Mouse (Mus musculus): ENCODE data around the gene Cxcl9. TPM values are rescaled to one million over a fixed set of nuclear protein-coding genes. Genes with fewer than 3 reads are reported as not detected.

The Cxcl9 gene
- polyA plus RNA-seq, 1 experiment from 2014 or later = not detected

DNA sequence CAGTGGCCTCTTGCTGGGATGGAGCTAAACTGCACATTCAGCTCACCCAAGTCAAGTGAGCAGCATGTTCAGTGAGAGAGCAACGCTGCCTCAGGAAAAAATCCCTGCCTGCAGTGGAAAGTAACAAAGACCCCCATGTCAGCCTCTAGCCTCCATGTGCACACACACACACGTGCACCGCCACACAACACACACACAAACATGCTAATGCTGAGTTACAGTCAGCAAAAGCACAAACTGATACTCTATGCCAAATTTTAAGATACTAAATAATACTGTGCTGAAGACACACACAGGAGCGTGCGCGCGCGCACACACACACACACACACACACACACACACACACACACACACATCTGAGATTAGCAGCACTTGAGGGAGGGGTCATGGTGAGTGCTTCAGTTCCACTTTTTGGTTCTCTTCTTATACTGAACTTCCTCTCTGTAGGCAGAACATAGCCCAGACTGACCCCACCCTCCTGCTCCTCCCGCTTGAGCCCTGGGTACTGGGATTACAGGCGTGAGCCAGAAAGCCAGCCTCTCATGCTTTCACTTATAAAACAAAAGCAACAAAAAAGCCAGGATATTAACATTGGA, 48.8 kb downstream of the Cxcl9 start:
- WGBS = 88% methylated on average over 10 of the region's 10 CpGs
- Histone ChIP-seq H3K27me3 (ENCODE audit: control insufficient read depth, insufficient read depth, low read length) (no peaks in the 10 kb centered on the region), H3K9ac (ENCODE audit: low read depth, low read length) (no peak overlapping the region), H3K4me2 (replicated peaks; ENCODE audit: low read depth, low read length) (no peak overlapping the region), H3K9me3 (ENCODE audit: control insufficient read depth, low read length) (no peaks in the 10 kb centered on the region), H3K4me3 (ENCODE audit: low read depth, low read length) (no peak overlapping the region), H3K4me1 (replicated peaks; ENCODE audit: control insufficient read depth, insufficient read depth, low read length) (no peaks in the 10 kb centered on the region), H3K27ac (ENCODE audit: low read depth, low read length) (no peak overlapping the region), H3K36me3 (ENCODE audit: control insufficient read depth, insufficient read depth, low read length) (no peaks in the 10 kb centered on the region)
- no peak for ATAC-seq (ENCODE audit: low FRiP score)
- DNase-seq (ENCODE audit: low spot score) = no peak

DNA sequence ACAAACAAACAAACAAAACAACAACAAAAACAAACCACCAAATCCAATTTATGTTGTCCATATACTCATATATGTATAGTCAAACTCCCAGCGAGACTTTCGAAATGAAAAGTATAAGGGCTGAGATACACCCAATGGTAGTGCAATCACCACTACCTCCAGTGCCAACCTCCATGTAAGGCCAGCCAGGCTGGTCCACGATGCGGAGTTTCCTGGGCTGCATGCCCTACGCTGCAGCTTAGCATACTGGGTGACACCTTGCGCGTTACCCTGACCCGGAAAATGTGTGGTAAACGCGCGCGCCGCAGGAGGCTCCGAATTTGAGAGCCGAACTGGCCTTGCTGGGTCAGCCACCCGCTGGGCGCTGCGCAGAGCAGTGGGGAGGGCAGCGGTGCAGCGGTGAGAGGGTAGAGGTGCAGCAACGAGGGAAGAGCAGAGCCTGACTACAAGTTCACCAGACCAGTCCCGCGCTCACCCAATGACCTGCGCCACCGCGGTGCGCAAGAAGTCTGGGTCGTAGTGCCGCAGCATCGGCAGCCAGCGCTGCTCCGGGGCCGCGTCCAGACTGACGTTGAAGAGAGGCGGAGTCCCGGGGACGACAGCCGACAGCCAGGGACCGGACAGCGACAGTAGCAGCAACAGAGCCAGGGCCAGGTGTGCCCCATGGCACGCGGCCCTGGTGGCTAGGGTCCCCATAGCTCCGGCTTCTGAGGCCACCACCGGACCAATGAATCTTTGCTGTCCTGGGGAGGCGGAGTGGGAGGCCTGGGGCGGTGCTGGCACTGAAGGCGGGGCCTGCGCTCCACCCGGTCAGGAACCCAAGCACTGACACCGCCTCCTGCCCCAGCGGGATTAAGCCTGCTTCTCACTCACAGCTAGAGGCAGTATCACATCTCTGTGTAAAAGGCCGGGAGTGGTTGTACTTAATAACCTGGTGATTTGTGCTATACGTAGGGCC, 50.2 kb downstream of the Cxcl9 start, which contains the start of gene Naaa:
Naaa (minus strand) TSS at position 734 of the 958 bp plus-strand sequence.
- peak within 1 kb of the TSS; percentile 55 for H3K9ac ChIP-seq (ENCODE audit: low read depth, low read length)
- no peak within 1 kb of the TSS for H3K27ac ChIP-seq (ENCODE audit: low read depth, low read length)
- no peaks in the 10 kb centered on the region for H3K4me1 ChIP-seq (replicated peaks; ENCODE audit: control insufficient read depth, insufficient read depth, low read length)
- DNase-seq (ENCODE audit: low spot score) (peak; percentile 76), ATAC-seq (ENCODE audit: low FRiP score) (peak; percentile 92)
- 3% methylated on average over 54 of the region's 54 CpGs for WGBS
- peak within 1 kb of the TSS; percentile 78 for H3K4me2 ChIP-seq (replicated peaks; ENCODE audit: low read depth, low read length)
- no peaks in the 10 kb centered on the region for H3K36me3 ChIP-seq (ENCODE audit: control insufficient read depth, insufficient read depth, low read length)
- H3K9me3 ChIP-seq (ENCODE audit: control insufficient read depth, low read length) = no peaks in the 10 kb centered on the region
- no peaks in the 10 kb centered on the region for H3K27me3 ChIP-seq (ENCODE audit: control insufficient read depth, insufficient read depth, low read length)
- H3K4me3 ChIP-seq (ENCODE audit: low read depth, low read length) = peak within 1 kb of the TSS; percentile 60

Other genes with a start within 250 kb of the Cxcl9 start
- gene G3bp2, start 244.4 kb downstream of the Cxcl9 start, polyA plus RNA-seq (2014; fragmentation: Nextera tagmentation; extraction: Ambion mirVana) = 333 and 359 TPM in 2 replicates
- 31.3 and 34.1 TPM in 2 replicates for gene Uso1, start 190.1 kb downstream of the Cxcl9 start, polyA plus RNA-seq (2014; fragmentation: Nextera tagmentation; extraction: Ambion mirVana)
- gene U90926, start 112.7 kb downstream of the Cxcl9 start, polyA plus RNA-seq (2014; fragmentation: Nextera tagmentation; extraction: Ambion mirVana) = not detected in 2 replicates
- gene Ppef2, start 71.8 kb downstream of the Cxcl9 start, polyA plus RNA-seq (2014; fragmentation: Nextera tagmentation; extraction: Ambion mirVana) = 0.53 TPM in 1 of 2 replicates, not detected in the other
- gene Naaa, start 49.9 kb downstream of the Cxcl9 start, polyA plus RNA-seq (2014; fragmentation: Nextera tagmentation; extraction: Ambion mirVana) = 4.7 and 5.5 TPM in 2 replicates
- gene Sdad1, start 17.6 kb downstream of the Cxcl9 start, polyA plus RNA-seq (2014; fragmentation: Nextera tagmentation; extraction: Ambion mirVana) = 36.3 and 49.1 TPM in 2 replicates
- gene Art3, start 3.7 kb upstream of the Cxcl9 start, polyA plus RNA-seq (2014; fragmentation: Nextera tagmentation; extraction: Ambion mirVana) = 3.4 and 3.6 TPM in 2 replicates
- gene Cxcl10, start 20.8 kb upstream of the Cxcl9 start, polyA plus RNA-seq (2014; fragmentation: Nextera tagmentation; extraction: Ambion mirVana) = 0.57 and 0.71 TPM in 2 replicates
- gene Nup54, start 107.1 kb upstream of the Cxcl9 start, polyA plus RNA-seq (2014; fragmentation: Nextera tagmentation; extraction: Ambion mirVana) = 67.5 and 69.3 TPM in 2 replicates
- gene Scarb2, start 178.8 kb upstream of the Cxcl9 start, polyA plus RNA-seq (2014; fragmentation: Nextera tagmentation; extraction: Ambion mirVana) = 11.2 and 11.7 TPM in 2 replicates
- gene Fam47e, start 227.0 kb upstream of the Cxcl9 start, polyA plus RNA-seq (2014; fragmentation: Nextera tagmentation; extraction: Ambion mirVana) = 0.22 TPM in 1 of 2 replicates, not detected in the other

All from hindbrain, embryonic 11.5 days (tissue).